Mouse (Mus musculus) spleen, postnatal 0 days (tissue): ENCODE measurements around the gene Fam122c. TPM values are rescaled to one million over a fixed set of nuclear protein-coding genes. Genes with fewer than 3 reads are reported as not detected.

Experiments
- polyA plus RNA-seq: library from polyadenylated mRNA; unstranded; fragments of >200 nt; fragmentation: Nextera tagmentation; extraction: Ambion mirVana; gene quantifications from 2 replicates; pipeline ENCODE4 v1.2.1, GENCODE M21; 2015

Fam122c gene
- polyA plus RNA-seq, result not detected in 2 replicates

GRCm38 (mm10) chrX:53273124-53273523 is at the start of gene Fam122c:
Fam122c (plus strand) TSS chrX:53273424.

GRCm38 (mm10) chrX:53240011-53240410 is 33.2 kb upstream of the Fam122c start, which contains the start of gene Plac1:
Plac1 (minus strand) TSS chrX:53240111.

GRCm38 (mm10) chrX:53269289-53270062 is 3.7 kb upstream of the Fam122c start, which contains the start of gene Fam122b:
Fam122b (minus strand) TSS chrX:53269805.

GRCm38 (mm10) chrX:53370366-53370740 is 97.1 kb downstream of the Fam122c start, which contains the start of gene Mospd1:
Mospd1 (minus strand) TSS chrX:53370502.

Other genes starting within 250 kb of the Fam122c start
- 0.86 and 1.2 TPM in 2 replicates for gene Plac1, start 33.3 kb upstream of the Fam122c start, polyA plus RNA-seq
- gene Fam122b, start 3.6 kb upstream of the Fam122c start, polyA plus RNA-seq, result 5.5 and 5.9 TPM in 2 replicates
- gene Mospd1, start 97.1 kb downstream of the Fam122c start, polyA plus RNA-seq, result 38.1 and 40.7 TPM in 2 replicates
- not detected in 2 replicates for gene Etd, start 161.5 kb downstream of the Fam122c start, polyA plus RNA-seq